Mouse (Mus musculus) bone marrow macrophage, adult 2 months (primary cell): ENCODE results near the gene Nme6.

ENCODE experiments used
- CTCF ChIP-seq: IDR thresholded peaks from 2 replicates; pipeline ENCODE4 v1.5.1; 2012; ENCODE audit warnings: low read depth, mild to moderate bottlenecking, low read length, moderate library complexity
- POLR2A ChIP-seq: IDR thresholded peaks from 2 replicates; pipeline ENCODE4 v1.6.1; 2012; ENCODE audit warnings: mild to moderate bottlenecking, low read depth, low read length, borderline replicate concordance

DNA sequence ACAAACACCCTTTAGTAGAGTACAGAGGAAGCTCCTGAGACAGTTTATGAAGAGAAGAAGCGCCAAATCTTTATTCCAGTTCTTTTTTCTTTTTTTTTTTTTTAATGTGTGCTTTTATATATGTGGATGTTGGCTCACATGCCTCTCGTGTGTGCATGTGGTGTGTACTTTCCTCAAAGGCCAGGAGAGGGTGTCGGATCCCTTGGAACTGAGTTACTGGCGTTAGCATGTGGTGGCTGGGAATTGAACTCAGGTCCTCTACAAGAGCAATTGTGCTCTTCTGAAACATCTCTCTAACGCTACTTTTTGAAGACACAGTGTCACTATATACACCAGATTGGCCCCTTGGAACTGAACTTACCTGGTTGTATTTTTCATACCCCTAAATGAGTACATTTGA lies 45.1 kb downstream of the Nme6 start:
- no peak for TF ChIP-seq POLR2A
- TF ChIP-seq CTCF: no peak
